Mouse (Mus musculus): ENCODE measurements around the gene Lin28b. TPM values are rescaled to one million over a fixed set of nuclear protein-coding genes. Genes with fewer than 3 reads are reported as not detected.

Gene Lin28b
- polyA plus RNA-seq, 2 experiments, result 1.1 to 1.2 TPM

DNA sequence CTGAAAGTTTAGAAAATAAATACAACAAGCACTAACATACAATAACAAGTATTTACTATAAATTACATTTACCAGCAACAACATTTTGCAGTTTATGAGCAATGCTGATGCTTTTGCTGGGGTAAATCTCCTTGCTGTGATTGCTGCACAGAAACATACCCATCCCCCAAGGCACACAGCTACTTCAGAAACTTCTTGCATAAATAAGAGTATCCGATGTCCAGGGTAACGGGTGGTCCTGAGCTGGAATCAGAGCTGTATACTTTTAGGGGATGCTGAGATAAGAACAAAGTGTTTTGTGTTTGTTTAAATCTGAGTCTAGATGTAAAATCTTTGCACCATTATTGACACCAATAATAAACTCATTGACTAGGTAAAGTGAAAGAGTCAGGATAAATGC, 28.1 kb downstream of the Lin28b start:
- Histone ChIP-seq H3K9ac (ENCODE audit: low read depth, low read length, severe bottlenecking) (no peak overlapping the region), H3K4me1 (ENCODE audit: control insufficient read depth, insufficient read depth, low read length) (no peaks in the 10 kb centered on the region), H3K36me3 (ENCODE audit: control insufficient read depth, insufficient read depth, low read length) (no peaks in the 10 kb centered on the region), H3K4me2 (replicated peaks; ENCODE audit: low read depth, low read length, severe bottlenecking) (no peak overlapping the region), H3K9me3 (ENCODE audit: control insufficient read depth, low read length) (no peaks in the 10 kb centered on the region), H3K27ac (replicated peaks; ENCODE audit: low read depth, low read length) (no peak overlapping the region), H3K27me3 (ENCODE audit: control insufficient read depth, insufficient read depth, low read length) (no peaks in the 10 kb centered on the region), H3K4me3 (replicated peaks; ENCODE audit: low read length) (no peak overlapping the region)
- ATAC-seq (ENCODE audit: low FRiP score, low read depth) (no peak), DNase-seq (ENCODE audit: low spot score) (no peak)
- WGBS, result 22% methylated on average over 2 of the region's 2 CpGs
- no peak for TF ChIP-seq POLR2A (IDR thresholded peaks at IDR 0.05; ENCODE audit: borderline replicate concordance, extremely low read depth, insufficient read depth, insufficient read length)

DNA sequence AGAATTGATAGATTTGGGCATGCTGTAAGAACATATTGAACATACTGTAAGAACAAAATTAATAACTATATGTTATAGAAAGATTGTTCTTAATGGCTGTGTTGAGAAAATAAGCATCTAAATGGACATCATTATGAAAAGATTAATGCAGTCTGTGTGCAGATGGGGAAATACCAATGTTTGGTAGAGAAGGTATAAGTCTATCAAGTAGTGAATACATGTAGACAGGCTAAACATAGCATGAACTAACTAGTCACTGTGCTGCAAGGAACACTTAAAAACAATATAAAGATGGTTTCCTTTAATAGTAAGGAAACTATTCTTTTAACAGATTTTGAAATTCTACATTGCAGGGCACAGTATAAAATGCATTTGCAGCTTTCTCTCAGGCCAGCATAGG, 39.6 kb downstream of the Lin28b start:
- Histone ChIP-seq H3K27ac (replicated peaks; ENCODE audit: low read depth, low read length) (no peak overlapping the region), H3K36me3 (ENCODE audit: control insufficient read depth, insufficient read depth, low read length) (no peaks in the 10 kb centered on the region), H3K9me3 (ENCODE audit: control insufficient read depth, low read length) (no peaks in the 10 kb centered on the region), H3K4me2 (replicated peaks; ENCODE audit: low read depth, low read length, severe bottlenecking) (peak overlapping the region; percentile 6; the same call in 1 of the 2 replicates), H3K9ac (ENCODE audit: low read depth, low read length, severe bottlenecking) (no peak overlapping the region; the same call in 1 of the 2 replicates), H3K4me3 (replicated peaks; ENCODE audit: low read length) (no peak overlapping the region), H3K27me3 (ENCODE audit: control insufficient read depth, insufficient read depth, low read length) (no peaks in the 10 kb centered on the region), H3K4me1 (ENCODE audit: control insufficient read depth, insufficient read depth, low read length) (no peaks in the 10 kb centered on the region)
- ATAC-seq (ENCODE audit: low FRiP score, low read depth) (no peak), DNase-seq (ENCODE audit: low spot score) (no peak)
- no peak for TF ChIP-seq POLR2A (IDR thresholded peaks at IDR 0.05; ENCODE audit: borderline replicate concordance, extremely low read depth, insufficient read depth, insufficient read length)

DNA sequence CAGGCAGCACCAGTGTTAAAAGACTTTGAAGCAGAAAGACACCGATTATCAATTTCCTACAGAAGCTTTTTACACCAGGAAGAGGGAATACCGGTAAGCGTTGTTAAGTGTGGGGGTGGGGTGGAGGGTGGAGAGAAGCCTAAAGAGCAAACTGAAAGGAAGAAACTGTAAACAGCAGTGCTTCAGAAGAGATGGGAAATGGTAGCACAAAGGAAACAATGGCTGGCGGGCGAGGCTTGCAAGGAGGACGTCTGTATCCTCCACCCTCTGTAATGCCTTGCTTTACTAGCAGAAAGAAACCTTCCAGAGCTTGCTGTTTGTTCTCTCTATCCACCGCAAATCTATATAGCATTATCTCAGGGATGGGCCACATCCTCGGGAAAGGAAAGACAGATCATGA, 40.0 kb downstream of the Lin28b start:
- no peak overlapping the region for H3K27ac ChIP-seq (replicated peaks; ENCODE audit: low read depth, low read length)
- TF ChIP-seq POLR2A (IDR thresholded peaks at IDR 0.05; ENCODE audit: borderline replicate concordance, extremely low read depth, insufficient read depth, insufficient read length), result no peak
- no peaks in the 10 kb centered on the region for H3K4me1 ChIP-seq (ENCODE audit: control insufficient read depth, insufficient read depth, low read length)
- H3K9ac ChIP-seq (ENCODE audit: low read depth, low read length, severe bottlenecking), result no peak overlapping the region; the same call in 1 of the 2 replicates
- DNase-seq (ENCODE audit: low spot score) (no peak), ATAC-seq (ENCODE audit: low FRiP score, low read depth) (no peak)
- no peaks in the 10 kb centered on the region for H3K36me3 ChIP-seq (ENCODE audit: control insufficient read depth, insufficient read depth, low read length)
- H3K4me2 ChIP-seq (replicated peaks; ENCODE audit: low read depth, low read length, severe bottlenecking), result peak overlapping the region; percentile 6; the same call in 1 of the 2 replicates
- 14% methylated on average over 8 of the region's 8 CpGs for WGBS
- H3K4me3 ChIP-seq (replicated peaks; ENCODE audit: low read length), result no peak overlapping the region
- H3K27me3 ChIP-seq (ENCODE audit: control insufficient read depth, insufficient read depth, low read length), result no peaks in the 10 kb centered on the region
- H3K9me3 ChIP-seq (ENCODE audit: control insufficient read depth, low read length), result no peaks in the 10 kb centered on the region

- WGBS, result 56% methylated on average over 1 of the region's 1 CpGs
- no peaks in the 10 kb centered on the region for H3K36me3 ChIP-seq (ENCODE audit: control insufficient read depth, insufficient read depth, low read length)
- DNase-seq (ENCODE audit: low spot score) (no peak), ATAC-seq (ENCODE audit: low FRiP score, low read depth) (no peak)
- no peaks in the 10 kb centered on the region for H3K27me3 ChIP-seq (ENCODE audit: control insufficient read depth, insufficient read depth, low read length)
- no peak overlapping the region for H3K4me3 ChIP-seq (replicated peaks; ENCODE audit: low read length)
- TF ChIP-seq POLR2A (IDR thresholded peaks at IDR 0.05; ENCODE audit: borderline replicate concordance, extremely low read depth, insufficient read depth, insufficient read length), result no peak
- H3K9me3 ChIP-seq (ENCODE audit: control insufficient read depth, low read length), result no peaks in the 10 kb centered on the region
- no peak overlapping the region for H3K4me2 ChIP-seq (replicated peaks; ENCODE audit: low read depth, low read length, severe bottlenecking)
- no peaks in the 10 kb centered on the region for H3K4me1 ChIP-seq (ENCODE audit: control insufficient read depth, insufficient read depth, low read length)
- no peak overlapping the region for H3K27ac ChIP-seq (replicated peaks; ENCODE audit: low read depth, low read length)
- H3K9ac ChIP-seq (ENCODE audit: low read depth, low read length, severe bottlenecking), result no peak overlapping the region
These were observed 63.8 kb downstream of the Lin28b start for GRCm38 (mm10) chr10:45422372-45422771.

DNA sequence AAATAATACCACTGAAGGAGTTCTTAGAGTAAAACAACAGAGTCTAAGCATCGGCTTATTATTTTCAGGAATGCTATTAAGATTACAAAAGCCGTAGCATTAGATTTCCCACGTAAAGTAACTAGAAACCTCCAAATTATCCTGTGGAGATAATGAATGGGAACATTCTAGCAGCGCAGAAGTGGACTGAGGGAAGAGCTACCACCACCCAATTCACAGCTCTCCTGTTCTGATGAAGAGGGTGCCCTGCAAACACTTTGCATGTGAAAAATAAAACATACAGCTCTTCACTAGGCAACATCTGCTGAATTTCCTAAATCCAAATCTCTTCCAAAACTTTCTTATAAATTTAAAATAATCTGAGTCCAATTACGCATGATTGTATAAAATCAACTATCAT, 74.1 kb downstream of the Lin28b start:
- no peaks in the 10 kb centered on the region for H3K36me3 ChIP-seq (ENCODE audit: control insufficient read depth, insufficient read depth, low read length)
- 69% methylated on average over 5 of the region's 5 CpGs for WGBS
- H3K4me3 ChIP-seq (replicated peaks; ENCODE audit: low read length), result no peak overlapping the region
- no peak overlapping the region for H3K9ac ChIP-seq (ENCODE audit: low read depth, low read length, severe bottlenecking)
- H3K4me2 ChIP-seq (replicated peaks; ENCODE audit: low read depth, low read length, severe bottlenecking), result no peak overlapping the region
- no peak for ATAC-seq (ENCODE audit: low FRiP score, low read depth)
- H3K9me3 ChIP-seq (ENCODE audit: control insufficient read depth, low read length), result no peaks in the 10 kb centered on the region
- no peaks in the 10 kb centered on the region for H3K4me1 ChIP-seq (ENCODE audit: control insufficient read depth, insufficient read depth, low read length)
- H3K27me3 ChIP-seq (ENCODE audit: control insufficient read depth, insufficient read depth, low read length), result no peaks in the 10 kb centered on the region
- H3K27ac ChIP-seq (replicated peaks; ENCODE audit: low read depth, low read length), result no peak overlapping the region
- no peak for DNase-seq (ENCODE audit: low spot score)
- TF ChIP-seq POLR2A (IDR thresholded peaks at IDR 0.05; ENCODE audit: borderline replicate concordance, extremely low read depth, insufficient read depth, insufficient read length), result no peak

DNA sequence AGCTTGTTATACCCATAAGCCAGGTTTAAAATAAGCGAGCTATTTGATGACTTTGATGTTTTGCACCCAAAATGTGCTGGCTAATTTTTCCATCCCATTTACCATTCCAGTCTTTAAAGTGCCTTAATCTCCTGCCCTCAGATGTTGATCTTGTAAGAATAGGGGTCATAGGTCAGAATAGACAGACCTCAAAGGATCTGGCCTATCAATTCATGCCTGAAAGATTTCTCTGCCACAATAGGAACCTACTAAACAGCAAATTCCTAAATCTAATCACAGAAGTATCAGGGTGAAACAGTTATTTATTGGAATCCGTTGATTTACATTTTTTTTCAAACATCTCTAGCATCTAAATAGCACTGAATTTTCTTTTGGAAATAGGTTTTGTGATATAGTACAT, 74.5 kb downstream of the Lin28b start:
- H3K9me3 ChIP-seq (ENCODE audit: control insufficient read depth, low read length), result no peaks in the 10 kb centered on the region
- 48% methylated on average over 2 of the region's 2 CpGs for WGBS
- no peaks in the 10 kb centered on the region for H3K36me3 ChIP-seq (ENCODE audit: control insufficient read depth, insufficient read depth, low read length)
- H3K4me1 ChIP-seq (ENCODE audit: control insufficient read depth, insufficient read depth, low read length), result no peaks in the 10 kb centered on the region
- TF ChIP-seq POLR2A (IDR thresholded peaks at IDR 0.05; ENCODE audit: borderline replicate concordance, extremely low read depth, insufficient read depth, insufficient read length), result no peak
- H3K4me2 ChIP-seq (replicated peaks; ENCODE audit: low read depth, low read length, severe bottlenecking), result no peak overlapping the region
- H3K4me3 ChIP-seq (replicated peaks; ENCODE audit: low read length), result no peak overlapping the region
- DNase-seq (ENCODE audit: low spot score) (no peak), ATAC-seq (ENCODE audit: low FRiP score, low read depth) (no peak)
- H3K27ac ChIP-seq (replicated peaks; ENCODE audit: low read depth, low read length), result no peak overlapping the region
- H3K9ac ChIP-seq (ENCODE audit: low read depth, low read length, severe bottlenecking), result no peak overlapping the region
- H3K27me3 ChIP-seq (ENCODE audit: control insufficient read depth, insufficient read depth, low read length), result no peaks in the 10 kb centered on the region

Measured in limb, embryonic 14.5 days (tissue).